Mouse (Mus musculus) thymus, postnatal 10 days (tissue): ENCODE results near the gene Bloc1s2.
"Not testable (repeated sequence)": the region's sequence is repeated elsewhere in the genome, so short reads cannot be mapped to it uniquely, and the experiment has no call there.

Experiments used
- DNase-seq, 2 experiments: peaks; one replicate each; pipeline ENCODE4 v3.0.0; 2021; ENCODE audit warnings: low spot score in 2 of 2

The Bloc1s2 gene

DNA sequence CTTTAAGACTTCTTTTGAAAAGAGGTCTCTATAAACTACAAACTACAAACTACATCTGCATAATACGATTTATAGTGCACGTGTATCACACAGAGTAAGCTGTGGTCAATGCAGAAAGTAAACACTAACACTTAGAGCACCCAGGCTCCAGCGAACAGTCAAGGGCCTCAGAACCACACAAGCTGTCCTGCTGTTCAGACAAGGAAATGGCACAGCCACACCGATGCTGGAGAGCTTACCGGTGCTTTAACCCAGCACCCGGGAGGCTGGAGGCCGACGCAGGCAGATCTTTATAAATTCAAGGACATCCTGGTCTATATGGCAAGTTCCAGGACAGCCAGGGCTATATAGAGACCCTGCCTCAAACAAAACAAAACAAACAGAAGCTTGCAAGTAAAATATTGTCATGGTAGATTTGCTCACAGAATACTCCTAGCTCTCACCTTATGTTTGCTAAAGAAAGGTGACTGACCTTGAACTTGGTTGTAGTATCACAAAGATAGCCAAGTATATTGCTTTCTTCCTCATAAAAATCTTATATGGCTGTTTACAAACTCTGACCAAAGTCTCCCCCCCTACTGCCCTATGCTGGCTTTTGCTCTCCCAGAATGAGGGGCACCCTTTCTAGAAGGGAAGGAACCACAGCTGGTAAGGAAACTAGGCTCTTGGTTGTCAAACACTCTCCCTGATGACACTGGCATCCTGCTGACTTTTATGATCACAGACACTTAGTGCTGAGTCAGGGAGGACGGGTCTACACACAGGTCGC, 18.3 kb downstream of the Bloc1s2 start:
- DNase-seq = no peak

DNA sequence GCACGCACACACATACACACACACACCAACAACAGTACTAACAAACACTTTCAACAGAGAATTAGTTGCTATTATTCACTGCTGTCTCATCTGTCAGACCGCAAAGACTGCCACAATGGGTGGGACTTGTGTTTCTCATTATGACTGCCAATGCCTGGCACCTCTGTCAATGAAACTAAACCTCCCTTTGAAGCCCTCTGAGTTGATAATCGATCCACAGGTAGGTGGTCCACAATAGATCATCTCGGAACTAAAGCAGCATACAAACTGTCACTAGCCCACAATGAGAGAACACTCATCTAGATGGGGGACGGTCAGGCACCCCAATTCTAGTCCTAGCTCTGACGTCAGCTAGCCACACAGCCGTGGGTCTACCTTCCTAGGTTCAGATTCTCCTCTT, 25.1 kb downstream of the Bloc1s2 start:
- DNase-seq = no peak

DNA sequence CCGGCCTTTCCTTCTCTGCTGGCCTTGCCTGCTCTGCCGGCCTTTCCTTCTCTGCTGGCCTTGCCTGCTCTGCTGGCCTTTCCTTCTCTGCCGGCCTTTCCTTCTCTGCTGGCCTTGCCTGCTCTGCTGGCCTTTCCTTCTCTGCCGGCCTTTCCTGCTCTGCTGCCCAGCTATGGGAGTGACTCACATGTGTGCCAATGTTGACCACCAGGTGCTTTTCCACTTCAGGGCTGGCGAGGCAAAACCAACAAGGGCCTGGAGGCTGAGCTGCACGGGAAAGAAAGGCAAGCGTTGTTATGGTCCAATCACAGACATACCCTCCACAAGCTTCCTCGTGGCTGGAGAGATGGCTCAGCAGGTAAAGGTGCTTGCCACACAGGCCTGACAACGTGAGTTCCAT, 25.6 kb downstream of the Bloc1s2 start:
- DNase-seq = not testable (repeated sequence)

DNA sequence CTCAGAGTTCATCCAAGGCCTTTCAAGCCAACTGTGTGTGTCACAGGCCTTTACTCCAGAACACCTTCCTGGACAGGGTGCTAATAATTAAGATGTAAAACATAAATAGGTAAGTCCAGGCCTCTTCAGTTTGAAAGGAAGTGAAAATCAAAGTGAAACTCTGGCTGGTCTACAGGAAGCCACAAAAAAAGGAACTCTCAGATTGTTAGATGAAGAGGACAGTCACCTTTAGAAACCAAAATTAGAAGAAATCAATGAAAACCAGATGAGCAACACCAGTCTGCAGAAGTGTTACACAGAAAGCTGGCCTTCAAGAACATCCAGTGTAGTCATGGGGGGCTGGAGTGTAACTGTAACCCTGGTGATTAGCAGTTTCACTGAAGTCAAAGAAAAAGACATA, 28.5 kb downstream of the Bloc1s2 start:
- no peak for DNase-seq

- DNase-seq = no peak
Measured at GRCm38 (mm10) chr19:44111706-44112105, 34.5 kb downstream of the Bloc1s2 start.

- no peak for DNase-seq
Measured at GRCm38 (mm10) chr19:44110356-44110755, 35.9 kb downstream of the Bloc1s2 start.

DNA sequence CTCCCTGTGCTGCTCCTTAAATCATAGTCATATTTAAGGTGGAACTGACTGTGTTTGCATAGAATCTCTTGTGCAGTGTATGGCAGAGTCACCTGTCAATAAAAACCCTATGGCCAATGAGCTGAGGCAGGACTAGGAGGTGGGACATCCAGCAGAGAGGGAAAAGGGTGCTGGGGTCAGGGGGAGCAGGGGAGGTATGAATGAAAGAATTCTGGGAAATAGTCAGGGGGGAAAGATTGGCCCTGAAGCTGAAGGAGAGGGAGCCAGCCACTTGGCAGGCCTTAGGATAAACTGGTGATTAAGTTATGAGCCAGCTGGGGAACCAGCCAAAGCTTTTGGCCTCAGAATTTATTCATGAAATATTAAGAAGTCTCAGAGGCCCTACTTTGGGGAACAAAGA, 37.2 kb downstream of the Bloc1s2 start:
- DNase-seq = no peak

GRCm38 (mm10) chr19:44107661-44108521, 38.4 kb downstream of the Bloc1s2 start:
- DNase-seq = no peak

DNA sequence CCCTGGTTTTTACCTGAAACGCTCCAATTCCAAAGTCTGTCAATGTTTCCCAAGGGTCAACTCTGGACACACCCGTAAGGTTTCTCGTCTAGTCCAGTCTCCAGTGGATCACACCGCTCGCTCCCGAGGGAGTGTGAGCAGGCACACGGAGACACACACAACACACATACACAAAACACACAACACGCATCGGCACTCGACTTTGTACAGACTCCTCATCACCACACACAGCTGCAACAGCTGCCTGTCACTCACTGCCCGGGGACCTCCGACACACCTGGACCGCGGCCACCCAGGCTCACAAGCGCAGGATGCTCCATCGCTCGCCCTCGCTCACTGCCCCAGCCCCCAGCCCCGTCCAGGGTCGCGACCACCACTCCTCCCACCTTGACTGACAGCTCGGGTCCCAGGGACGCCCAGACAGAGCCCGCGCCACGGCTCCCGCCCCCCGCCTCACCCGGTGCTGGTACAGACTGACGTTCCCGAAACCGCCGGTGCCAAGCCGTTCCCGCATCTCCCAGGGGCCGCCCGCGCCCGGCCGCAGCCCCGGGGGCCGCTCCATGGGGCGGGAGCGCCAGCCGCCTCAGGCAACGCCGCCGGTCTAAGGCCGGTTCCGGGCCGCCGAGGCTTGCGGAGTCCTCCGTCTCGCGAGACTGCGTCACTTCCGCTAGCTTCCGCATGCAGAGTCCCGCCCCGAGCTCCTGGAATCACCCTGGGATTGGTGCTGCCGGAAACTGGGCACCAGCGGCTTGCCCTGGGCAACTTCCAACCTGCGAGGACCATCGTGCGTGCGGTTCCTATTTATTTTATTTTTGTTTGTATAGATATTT, 39.2 kb downstream of the Bloc1s2 start, which contains the start of gene Chuk:
Gene Chuk (minus strand): TSS at position 650 of the 830 bp plus-strand sequence.
- peak; percentile 91 to 95 for DNase-seq

DNA sequence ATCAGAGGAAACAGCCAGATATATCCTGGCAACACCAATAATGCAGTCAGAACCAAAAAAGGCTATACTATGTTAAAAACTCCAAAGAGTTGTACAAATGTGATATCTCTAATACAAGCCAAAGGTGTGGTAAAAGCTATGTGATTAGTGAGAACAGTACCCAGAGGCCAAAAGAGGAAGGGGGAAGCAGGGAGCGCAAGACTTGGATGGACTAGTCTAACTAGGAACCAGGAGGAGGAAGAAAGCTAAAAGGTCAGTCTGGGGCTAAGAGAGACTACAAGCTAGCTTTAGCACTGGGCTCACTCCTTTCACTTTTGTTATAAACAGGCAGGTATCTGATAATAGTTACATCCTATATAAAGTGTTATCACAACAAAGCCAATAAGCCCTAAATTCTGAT, 41.9 kb downstream of the Bloc1s2 start:
- no peak for DNase-seq

DNA sequence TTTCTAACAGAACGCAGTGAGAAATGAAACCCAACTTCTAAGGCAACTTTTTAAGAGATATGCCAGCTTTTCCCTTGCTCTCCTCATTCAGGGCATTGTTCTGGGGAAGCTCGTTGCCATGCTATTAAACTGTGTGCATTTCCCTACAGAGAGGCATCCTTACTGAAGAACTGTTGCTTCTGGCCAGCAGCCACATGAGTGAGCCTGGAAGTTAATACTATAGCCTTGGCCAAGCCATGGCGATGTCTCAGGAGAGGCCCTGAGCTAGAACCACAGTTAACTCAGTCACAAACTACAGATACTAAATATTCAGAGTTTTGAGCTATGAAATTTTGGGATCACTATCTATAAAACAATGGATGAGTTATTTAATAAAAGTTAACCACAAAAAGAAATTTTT, 43.2 kb downstream of the Bloc1s2 start:
- DNase-seq = no peak

DNA sequence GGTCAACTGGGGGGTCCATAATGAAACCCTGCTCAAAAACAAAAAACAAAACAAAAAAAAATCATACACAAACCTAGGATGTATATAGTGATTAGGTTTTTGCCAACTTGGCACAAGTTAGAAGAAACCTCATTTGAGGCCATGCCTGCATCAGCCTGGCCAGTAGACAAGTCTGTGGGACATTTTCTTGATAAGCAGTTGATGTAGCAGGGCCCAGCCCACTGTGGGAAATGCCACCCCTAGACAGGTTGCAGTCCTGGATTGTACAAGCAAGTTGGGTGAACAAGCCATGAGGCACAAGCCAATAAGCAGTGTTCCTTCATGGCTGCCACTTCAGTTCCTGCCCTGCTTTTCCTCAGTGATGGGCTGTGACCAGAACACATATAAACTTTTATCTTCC, 45.4 kb downstream of the Bloc1s2 start:
- DNase-seq = no peak
